Mouse (Mus musculus): ENCODE measurements around the gene AU022252. TPM values are rescaled to one million over a fixed set of nuclear protein-coding genes. Genes with fewer than 3 reads are reported as not detected.

Gene AU022252
- polyA plus RNA-seq, 1 experiment from 2014 or later = 32.3 TPM

DNA sequence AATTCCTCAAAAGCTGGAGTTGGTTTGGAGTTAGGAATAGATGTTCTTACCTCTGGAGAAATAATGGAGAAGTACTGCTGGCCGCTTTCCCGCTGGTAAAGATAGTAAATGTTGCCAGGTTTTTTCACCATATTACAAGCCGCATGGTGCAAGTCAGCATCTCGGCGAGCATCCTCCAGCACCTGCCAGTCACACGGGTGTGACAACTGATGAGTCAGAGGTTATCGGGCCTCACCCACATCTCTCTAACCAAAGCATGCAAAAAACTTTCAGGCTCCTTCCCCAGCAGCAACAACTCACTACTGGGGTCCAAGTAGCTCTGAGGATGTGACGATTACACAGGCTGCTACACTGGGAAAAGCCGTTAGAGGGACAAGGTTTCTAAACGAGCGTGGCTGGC lies 5.8 kb downstream of the AU022252 start:
- Histone ChIP-seq H3K27me3 (ENCODE audit: insufficient read depth, low read length) (no peaks in the 10 kb centered on the region), H3K4me2 (no peak overlapping the region), H3K4me3 (ENCODE audit: low read depth, low read length) (no peak overlapping the region), H3K36me3 (ENCODE audit: insufficient read depth) (peaks cover 52% of the 10 kb centered on the region), H3K4me1 (ENCODE audit: insufficient read depth) (0 out of 2 replicates have a peak, but pooled peaks cover 3% of the 10 kb centered on the region), H3K27ac (ENCODE audit: low read depth) (no peak overlapping the region), H3K9me3 (ENCODE audit: low read depth, low read length) (no peaks in the 10 kb centered on the region), H3K9ac (no peak overlapping the region)
- no peak for ATAC-seq (ENCODE audit: insufficient read depth)
- no peak for DNase-seq
- WGBS = 90% methylated on average over 11 of the region's 11 CpGs
- TF ChIP-seq CTCF (IDR thresholded peaks at IDR 0.05; ENCODE audit: low read depth) = no peak

- no peak for ATAC-seq (ENCODE audit: insufficient read depth)
- no peak overlapping the region for H3K27ac ChIP-seq (ENCODE audit: low read depth)
- no peak overlapping the region for H3K4me3 ChIP-seq (ENCODE audit: low read depth, low read length)
- no peaks in the 10 kb centered on the region for H3K27me3 ChIP-seq (ENCODE audit: insufficient read depth, low read length)
- peaks cover 52% of the 10 kb centered on the region for H3K36me3 ChIP-seq (ENCODE audit: insufficient read depth)
- no peak overlapping the region for H3K4me2 ChIP-seq
- H3K4me1 ChIP-seq (ENCODE audit: insufficient read depth) = no peaks in the 10 kb centered on the region
- no peak for DNase-seq
- WGBS = 89% methylated on average over 9 of the region's 9 CpGs
- no peak overlapping the region for H3K9ac ChIP-seq
- TF ChIP-seq CTCF (IDR thresholded peaks at IDR 0.05; ENCODE audit: low read depth) = no peak
- H3K9me3 ChIP-seq (ENCODE audit: low read depth, low read length) = no peaks in the 10 kb centered on the region
Observed at GRCm38 (mm10) chr4:119225719-119226118, 6.8 kb downstream of the AU022252 start.

GRCm38 (mm10) chr4:119224534-119224933 lies 8.0 kb downstream of the AU022252 start:
- Histone ChIP-seq H3K27ac (ENCODE audit: low read depth) (no peak overlapping the region), H3K4me1 (ENCODE audit: insufficient read depth) (no peaks in the 10 kb centered on the region), H3K4me3 (ENCODE audit: low read depth, low read length) (no peak overlapping the region), H3K9me3 (ENCODE audit: low read depth, low read length) (no peaks in the 10 kb centered on the region), H3K36me3 (ENCODE audit: insufficient read depth) (peaks cover 52% of the 10 kb centered on the region), H3K27me3 (ENCODE audit: insufficient read depth, low read length) (no peaks in the 10 kb centered on the region), H3K4me2 (no peak overlapping the region), H3K9ac (no peak overlapping the region)
- no peak for TF ChIP-seq CTCF (IDR thresholded peaks at IDR 0.05; ENCODE audit: low read depth)
- ATAC-seq (ENCODE audit: insufficient read depth) (no peak), DNase-seq (no peak)
- 93% methylated on average over 3 of the region's 3 CpGs for WGBS

DNA sequence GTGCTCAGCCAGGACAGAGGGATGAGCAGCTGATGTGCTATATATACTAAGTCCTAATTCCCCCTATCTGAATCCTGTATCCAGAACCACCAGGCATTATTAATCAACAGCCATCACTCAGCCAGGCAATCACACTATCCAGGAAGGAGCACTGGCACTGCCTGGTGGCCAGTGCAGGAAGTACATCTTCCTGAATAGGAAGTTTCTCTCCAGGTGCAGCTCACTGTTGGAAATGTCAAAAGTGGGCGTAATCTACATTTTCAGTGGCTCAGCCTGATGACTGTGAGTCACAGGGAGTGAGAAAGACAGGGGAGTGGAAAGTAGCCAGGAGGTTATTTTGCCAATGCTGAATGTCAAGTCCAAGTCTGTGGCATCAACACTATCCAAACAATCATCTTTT lies 8.8 kb downstream of the AU022252 start:
- Histone ChIP-seq H3K36me3 (ENCODE audit: insufficient read depth) (peaks cover 52% of the 10 kb centered on the region), H3K4me3 (ENCODE audit: low read depth, low read length) (no peak overlapping the region), H3K4me1 (ENCODE audit: insufficient read depth) (no peaks in the 10 kb centered on the region), H3K9me3 (ENCODE audit: low read depth, low read length) (no peaks in the 10 kb centered on the region), H3K27me3 (ENCODE audit: insufficient read depth, low read length) (no peaks in the 10 kb centered on the region), H3K9ac (no peak overlapping the region), H3K4me2 (no peak overlapping the region), H3K27ac (ENCODE audit: low read depth) (no peak overlapping the region)
- DNase-seq (peak; percentile 37), ATAC-seq (ENCODE audit: insufficient read depth) (no peak)
- peak; percentile 77 for TF ChIP-seq CTCF (IDR thresholded peaks at IDR 0.05; ENCODE audit: low read depth)
- WGBS = 90% methylated on average over 1 of the region's 1 CpGs

GRCm38 (mm10) chr4:119218169-119218568 lies 14.3 kb downstream of the AU022252 start, which contains the start of gene Tmem269:
Tmem269 (minus strand) TSS chr4:119218217.
- Histone ChIP-seq H3K9me3 (ENCODE audit: low read depth, low read length) (no peaks in the 10 kb centered on the region), H3K9ac (no peak within 1 kb of the TSS), H3K4me2 (no peak within 1 kb of the TSS), H3K27me3 (ENCODE audit: insufficient read depth, low read length) (no peaks in the 10 kb centered on the region), H3K4me1 (ENCODE audit: insufficient read depth) (no peaks in the 10 kb centered on the region), H3K36me3 (ENCODE audit: insufficient read depth) (peaks cover 3% of the 10 kb centered on the region), H3K27ac (ENCODE audit: low read depth) (no peak within 1 kb of the TSS), H3K4me3 (ENCODE audit: low read depth, low read length) (no peak within 1 kb of the TSS)
- WGBS = 10% methylated on average over 11 of the region's 11 CpGs
- DNase-seq = peak; percentile 36
- TF ChIP-seq CTCF (IDR thresholded peaks at IDR 0.05; ENCODE audit: low read depth) = no peak
- peak; percentile 32; the same call in 1 of the 2 replicates for ATAC-seq (ENCODE audit: insufficient read depth)

GRCm38 (mm10) chr4:119216667-119217066 lies 15.8 kb downstream of the AU022252 start:
- Histone ChIP-seq H3K27me3 (ENCODE audit: insufficient read depth, low read length) (no peaks in the 10 kb centered on the region), H3K9ac (no peak overlapping the region), H3K36me3 (ENCODE audit: insufficient read depth) (no peaks in the 10 kb centered on the region), H3K9me3 (ENCODE audit: low read depth, low read length) (no peaks in the 10 kb centered on the region), H3K4me1 (ENCODE audit: insufficient read depth) (no peaks in the 10 kb centered on the region), H3K27ac (ENCODE audit: low read depth) (no peak overlapping the region), H3K4me2 (no peak overlapping the region), H3K4me3 (ENCODE audit: low read depth, low read length) (no peak overlapping the region)
- TF ChIP-seq CTCF (IDR thresholded peaks at IDR 0.05; ENCODE audit: low read depth) = no peak
- DNase-seq (peak; percentile 49), ATAC-seq (ENCODE audit: insufficient read depth) (peak; percentile 43; the same call in 1 of the 2 replicates)
- 64% methylated on average over 8 of the region's 8 CpGs for WGBS

GRCm38 (mm10) chr4:119204672-119205071 lies 27.8 kb downstream of the AU022252 start:
- ATAC-seq (ENCODE audit: insufficient read depth) (peak; percentile 65; the same call in 1 of the 2 replicates), DNase-seq (peak; percentile 90)
- WGBS = 13% methylated on average over 8 of the region's 8 CpGs
- peak; percentile 88 for TF ChIP-seq CTCF (IDR thresholded peaks at IDR 0.05; ENCODE audit: low read depth)
- Histone ChIP-seq H3K27me3 (ENCODE audit: insufficient read depth, low read length) (no peaks in the 10 kb centered on the region), H3K4me2 (no peak overlapping the region), H3K4me1 (ENCODE audit: insufficient read depth) (no peaks in the 10 kb centered on the region), H3K9ac (no peak overlapping the region), H3K36me3 (ENCODE audit: insufficient read depth) (peaks cover 13% of the 10 kb centered on the region), H3K27ac (ENCODE audit: low read depth) (no peak overlapping the region), H3K9me3 (ENCODE audit: low read depth, low read length) (no peaks in the 10 kb centered on the region), H3K4me3 (ENCODE audit: low read depth, low read length) (no peak overlapping the region)

DNA sequence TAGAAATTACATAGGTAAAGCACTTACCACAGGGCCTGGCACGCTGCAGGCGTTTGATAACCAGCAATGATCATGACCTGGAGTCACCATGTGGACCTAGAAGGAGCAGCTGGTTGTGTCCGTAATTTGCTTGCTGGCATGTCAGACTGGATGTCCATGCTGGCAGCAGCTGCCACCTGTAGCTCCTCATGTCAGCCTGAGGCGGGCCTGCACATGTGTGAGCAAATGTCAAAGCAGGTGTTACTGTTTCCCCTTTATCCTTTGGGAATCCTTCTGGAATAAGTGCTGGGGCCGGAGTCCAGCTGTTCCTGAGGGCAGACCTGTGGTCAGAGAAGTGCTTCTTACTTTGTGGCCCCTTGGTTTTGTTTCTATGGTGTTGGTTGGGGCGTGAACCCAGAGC lies 34.4 kb downstream of the AU022252 start:
- peaks cover 5% of the 10 kb centered on the region for H3K4me1 ChIP-seq (ENCODE audit: insufficient read depth)
- no peak overlapping the region for H3K4me2 ChIP-seq
- WGBS = 86% methylated on average over 6 of the region's 6 CpGs
- H3K27me3 ChIP-seq (ENCODE audit: insufficient read depth, low read length) = no peaks in the 10 kb centered on the region
- H3K9me3 ChIP-seq (ENCODE audit: low read depth, low read length) = no peaks in the 10 kb centered on the region
- ATAC-seq (ENCODE audit: insufficient read depth) = no peak
- no peak overlapping the region for H3K9ac ChIP-seq
- no peak overlapping the region for H3K4me3 ChIP-seq (ENCODE audit: low read depth, low read length)
- TF ChIP-seq CTCF (IDR thresholded peaks at IDR 0.05; ENCODE audit: low read depth) = no peak
- H3K27ac ChIP-seq (ENCODE audit: low read depth) = no peak overlapping the region
- no peak for DNase-seq
- H3K36me3 ChIP-seq (ENCODE audit: insufficient read depth) = peaks cover 20% of the 10 kb centered on the region
